Mouse (Mus musculus) kidney, adult 2 months (tissue): Measurements from ENCODE around the gene Gm2004. TPM values are rescaled to one million over a fixed set of nuclear protein-coding genes. Genes with fewer than 3 reads are reported as not detected.
"Not testable (repeated sequence)": the region's sequence is repeated elsewhere in the genome, so short reads cannot be mapped to it uniquely, and the experiment has no call there.

Experiments
- DNase-seq: peaks from one replicate; pipeline ENCODE4 v3.0.0; 2021
- H3K27ac ChIP-seq: fragments of 200-500 bp; 2 replicates; pipeline ENCODE4 v1.5.1; 2012; ENCODE audit warnings: low read depth, low read length, control low read depth, inconsistent platforms; ENCODE audit not compliant: insufficient read depth
- H3K27me3 ChIP-seq: fragments of 200-500 bp; replicated peaks from 2 replicates; pipeline ENCODE4 v1.6.1; 2012; ENCODE audit warnings: mild to moderate bottlenecking, moderate library complexity, low read length, inconsistent platforms; ENCODE audit not compliant: control insufficient read depth, insufficient read depth
- H3K36me3 ChIP-seq: fragments of 200-500 bp; 2 replicates; pipeline ENCODE4 v1.6.1; 2012; ENCODE audit warnings: mild to moderate bottlenecking, moderate library complexity, low read length, inconsistent platforms; ENCODE audit not compliant: control insufficient read depth, insufficient read depth
- H3K4me1 ChIP-seq: fragments of 200-500 bp; 2 replicates; pipeline ENCODE4 v1.6.1; 2011; ENCODE audit warnings: low read length; ENCODE audit not compliant: control insufficient read depth, insufficient read depth
- H3K4me3 ChIP-seq: fragments of 200-500 bp; 2 replicates; pipeline ENCODE4 v1.5.1; 2011; ENCODE audit warnings: mild to moderate bottlenecking, low read depth, low read length, control low read depth; ENCODE audit not compliant: insufficient read depth
- WGBS: fragments of 180-500 bp; shearing (Covaris S2); methylation state at CpG from one replicate; pipeline ENCODE4 v1.1.7; 2018; 5-methylcytosine and 5-hydroxymethylcytosine counted together
- polyA plus RNA-seq: library from polyadenylated mRNA; depleted of rRNA; stranded (reverse); fragments of >200 nt; gene quantifications from 2 replicates; pipeline ENCODE4 v1.2.3, GENCODE M21; 2012; rRNA removed

The Gm2004 gene
- polyA plus RNA-seq, result 0.26 and 5.0 TPM in 2 replicates

DNA sequence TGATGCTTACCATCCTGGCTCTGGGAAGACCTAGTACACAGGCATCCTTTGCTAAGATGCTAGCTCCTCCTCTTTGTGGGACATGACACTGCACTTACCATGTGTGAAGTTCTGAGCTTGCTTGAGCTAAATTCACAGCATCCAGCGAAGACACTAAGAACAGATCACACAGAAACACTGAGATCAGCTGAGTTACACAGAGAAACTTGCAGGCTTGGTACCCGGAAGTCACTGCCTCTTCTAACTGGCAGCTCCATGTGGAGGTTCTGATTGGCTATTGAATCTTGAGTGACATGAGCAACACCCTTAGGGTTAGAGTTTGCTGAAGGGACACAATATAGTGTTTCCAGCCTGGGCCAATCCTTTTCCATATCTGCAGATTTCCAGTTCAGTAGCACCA, at the start of gene Gm2004:
Gene Gm2004 (minus strand): TSS at position 101 of the 400 bp plus-strand sequence.
- WGBS, result no CpG with 5 or more reads among the region's 2 CpGs
- not testable (repeated sequence) for H3K4me1 ChIP-seq, H3K36me3 ChIP-seq, H3K27ac ChIP-seq, H3K27me3 ChIP-seq, DNase-seq, H3K4me3 ChIP-seq

Other genes with a start within 250 kb of the Gm2004 start
- 0.19 and 0.31 TPM in 2 replicates for gene Zfp966, start 218.7 kb downstream of the Gm2004 start, polyA plus RNA-seq
- 0.22 TPM in 1 of 2 replicates, not detected in the other for gene Gm2026, start 184.5 kb downstream of the Gm2004 start, polyA plus RNA-seq
- 0.75 and 1.1 TPM in 2 replicates for gene 2210418O10Rik, start 76.7 kb upstream of the Gm2004 start, polyA plus RNA-seq
- not detected in 2 replicates for gene Gm11009, start 169.7 kb upstream of the Gm2004 start, polyA plus RNA-seq